Mouse (Mus musculus): ENCODE results near the gene Entpd7. TPM values are rescaled to one million over a fixed set of nuclear protein-coding genes. Genes with fewer than 3 reads are reported as not detected.

Entpd7 gene
- polyA plus RNA-seq, 2 experiments, result 9.3 to 13.2 TPM

DNA sequence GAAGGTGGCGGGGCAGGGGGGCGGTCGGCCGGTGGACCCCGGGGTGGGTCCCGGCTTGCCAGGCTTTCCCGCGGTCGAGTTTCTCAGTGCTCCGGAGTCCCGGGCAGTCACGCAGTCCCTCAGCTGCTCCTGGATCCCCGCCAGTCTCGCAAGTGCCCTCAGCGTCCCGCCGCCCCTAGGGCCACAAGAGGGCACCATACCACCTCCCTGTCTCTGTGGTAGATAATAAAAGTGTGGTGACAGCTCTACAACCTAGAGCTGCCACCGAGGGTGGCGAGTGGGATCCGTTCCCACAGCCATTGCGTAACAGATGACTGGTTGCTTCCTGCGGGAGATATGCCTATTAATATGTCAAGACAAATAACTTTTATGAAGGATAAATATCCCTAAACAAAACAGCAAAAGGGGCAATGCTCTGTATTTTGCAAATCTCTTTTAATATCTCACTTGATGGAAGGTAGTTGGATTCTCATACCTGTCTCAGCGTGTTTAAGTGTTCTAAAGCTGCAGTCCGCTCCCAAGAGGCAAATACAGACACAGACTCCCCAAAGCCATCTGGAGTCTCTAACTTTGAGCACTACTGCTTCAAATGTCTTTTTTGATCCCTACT is 63.9 kb downstream of the Entpd7 start:
- Histone ChIP-seq H3K27ac (replicated peaks; ENCODE audit: low read depth, low read length) (peak overlapping the region; percentile 94), H3K4me1 (ENCODE audit: control insufficient read depth, insufficient read depth, low read length) (0 out of 2 replicates have a peak, but pooled peaks cover 3% of the 10 kb centered on the region), H3K9ac (ENCODE audit: low read depth, low read length, severe bottlenecking) (peak overlapping the region; percentile 79), H3K27me3 (ENCODE audit: control insufficient read depth, insufficient read depth, low read length) (no peaks in the 10 kb centered on the region), H3K36me3 (ENCODE audit: control insufficient read depth, insufficient read depth, low read length) (peaks cover 17% of the 10 kb centered on the region), H3K9me3 (ENCODE audit: control insufficient read depth, low read length) (no peaks in the 10 kb centered on the region), H3K4me3 (replicated peaks; ENCODE audit: low read length) (peak overlapping the region; percentile 73), H3K4me2 (replicated peaks; ENCODE audit: low read depth, low read length, severe bottlenecking) (peak overlapping the region; percentile 55)
- DNase-seq (ENCODE audit: low spot score), result peak; percentile 75
- ATAC-seq (ENCODE audit: low FRiP score, low read depth), result peak; percentile 82
- no peak for TF ChIP-seq POLR2A (IDR thresholded peaks at IDR 0.05; ENCODE audit: borderline replicate concordance, extremely low read depth, insufficient read depth, insufficient read length)
- WGBS, result 2% methylated on average over 18 of the region's 24 CpGs

DNA sequence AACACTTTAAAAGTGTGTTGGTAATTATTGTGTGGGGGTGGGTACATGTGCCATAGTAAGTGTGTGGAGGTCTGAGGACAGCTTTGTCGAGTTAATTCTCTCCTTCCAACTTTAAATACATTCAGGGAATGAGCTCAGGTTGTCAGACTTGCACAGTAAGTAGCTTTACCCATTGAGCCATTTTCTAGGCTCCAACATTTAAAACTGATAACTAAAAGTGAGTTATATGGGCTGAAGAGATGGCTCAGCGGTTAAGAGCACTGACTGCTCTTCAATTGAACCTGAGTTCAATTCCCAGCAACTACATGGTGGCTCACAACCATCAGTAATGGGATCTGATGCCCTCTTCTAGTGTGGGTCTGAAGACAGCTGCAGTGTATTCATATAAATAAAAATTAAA is 64.8 kb downstream of the Entpd7 start:
- no peak for DNase-seq (ENCODE audit: low spot score)
- Histone ChIP-seq H3K27me3 (ENCODE audit: control insufficient read depth, insufficient read depth, low read length) (no peaks in the 10 kb centered on the region), H3K4me3 (replicated peaks; ENCODE audit: low read length) (no peak overlapping the region), H3K4me1 (ENCODE audit: control insufficient read depth, insufficient read depth, low read length) (0 out of 2 replicates have a peak, but pooled peaks cover 3% of the 10 kb centered on the region), H3K9me3 (ENCODE audit: control insufficient read depth, low read length) (no peaks in the 10 kb centered on the region), H3K36me3 (ENCODE audit: control insufficient read depth, insufficient read depth, low read length) (peaks cover 8% of the 10 kb centered on the region), H3K9ac (ENCODE audit: low read depth, low read length, severe bottlenecking) (no peak overlapping the region), H3K27ac (replicated peaks; ENCODE audit: low read depth, low read length) (no peak overlapping the region), H3K4me2 (replicated peaks; ENCODE audit: low read depth, low read length, severe bottlenecking) (no peak overlapping the region)
- WGBS, result 80% methylated on average over 2 of the region's 2 CpGs
- ATAC-seq (ENCODE audit: low FRiP score, low read depth), result no peak
- TF ChIP-seq POLR2A (IDR thresholded peaks at IDR 0.05; ENCODE audit: borderline replicate concordance, extremely low read depth, insufficient read depth, insufficient read length), result no peak

DNA sequence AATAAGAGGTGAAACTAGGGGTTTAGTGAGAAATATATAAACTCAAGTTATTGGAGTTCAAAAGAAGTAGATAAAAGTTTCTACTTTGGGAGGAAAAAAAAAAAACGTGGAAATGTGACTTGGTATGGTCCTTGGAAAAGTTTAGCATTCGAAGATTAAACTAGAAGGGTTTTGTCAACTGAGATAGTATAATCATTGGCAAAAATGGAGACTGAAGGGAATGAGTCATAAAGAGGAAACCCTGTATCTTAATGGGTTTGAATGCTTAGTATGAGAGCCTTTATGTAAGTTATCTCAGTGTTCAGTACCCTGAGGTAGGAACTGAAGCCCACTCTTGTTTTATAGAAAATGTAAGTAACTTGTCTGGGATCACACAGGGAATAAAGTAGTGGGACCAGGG is 65.4 kb downstream of the Entpd7 start:
- Histone ChIP-seq H3K27ac (replicated peaks; ENCODE audit: low read depth, low read length) (no peak overlapping the region), H3K36me3 (ENCODE audit: control insufficient read depth, insufficient read depth, low read length) (peaks cover 5% of the 10 kb centered on the region), H3K9ac (ENCODE audit: low read depth, low read length, severe bottlenecking) (no peak overlapping the region), H3K27me3 (ENCODE audit: control insufficient read depth, insufficient read depth, low read length) (no peaks in the 10 kb centered on the region), H3K4me1 (ENCODE audit: control insufficient read depth, insufficient read depth, low read length) (0 out of 2 replicates have a peak, but pooled peaks cover 3% of the 10 kb centered on the region), H3K4me3 (replicated peaks; ENCODE audit: low read length) (no peak overlapping the region), H3K9me3 (ENCODE audit: control insufficient read depth, low read length) (no peaks in the 10 kb centered on the region), H3K4me2 (replicated peaks; ENCODE audit: low read depth, low read length, severe bottlenecking) (no peak overlapping the region)
- WGBS, result 69% methylated on average over 2 of the region's 2 CpGs
- TF ChIP-seq POLR2A (IDR thresholded peaks at IDR 0.05; ENCODE audit: borderline replicate concordance, extremely low read depth, insufficient read depth, insufficient read length), result no peak
- ATAC-seq (ENCODE audit: low FRiP score, low read depth), result no peak
- DNase-seq (ENCODE audit: low spot score), result no peak

DNA sequence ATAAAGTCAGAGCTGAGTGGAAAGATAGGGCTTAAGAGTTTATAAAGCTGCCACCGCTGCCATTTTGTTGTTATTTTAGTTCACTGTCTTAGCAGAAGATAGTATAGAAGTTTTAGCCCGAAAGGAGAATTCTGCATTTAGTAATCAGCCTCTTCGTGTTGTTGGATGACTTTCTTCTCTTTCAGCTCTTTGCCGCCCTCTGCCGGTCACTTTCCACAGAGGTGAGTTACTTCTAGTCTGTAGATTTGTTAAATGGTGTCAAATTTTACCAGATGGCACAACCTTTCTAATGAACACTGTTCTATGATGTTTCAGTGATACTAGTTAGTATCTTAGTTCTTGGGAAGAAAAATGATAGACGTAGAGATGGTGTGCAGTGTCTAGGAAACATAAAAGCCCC is 71.0 kb downstream of the Entpd7 start:
- ATAC-seq (ENCODE audit: low FRiP score, low read depth), result no peak
- no peak for TF ChIP-seq POLR2A (IDR thresholded peaks at IDR 0.05; ENCODE audit: borderline replicate concordance, extremely low read depth, insufficient read depth, insufficient read length)
- H3K4me2 ChIP-seq (replicated peaks; ENCODE audit: low read depth, low read length, severe bottlenecking), result no peak overlapping the region
- H3K4me3 ChIP-seq (replicated peaks; ENCODE audit: low read length), result no peak overlapping the region
- H3K27ac ChIP-seq (replicated peaks; ENCODE audit: low read depth, low read length), result no peak overlapping the region
- WGBS, result 23% methylated on average over 6 of the region's 6 CpGs
- H3K9me3 ChIP-seq (ENCODE audit: control insufficient read depth, low read length), result no peaks in the 10 kb centered on the region
- H3K4me1 ChIP-seq (ENCODE audit: control insufficient read depth, insufficient read depth, low read length), result no peaks in the 10 kb centered on the region
- no peaks in the 10 kb centered on the region for H3K27me3 ChIP-seq (ENCODE audit: control insufficient read depth, insufficient read depth, low read length)
- no peak overlapping the region for H3K9ac ChIP-seq (ENCODE audit: low read depth, low read length, severe bottlenecking)
- H3K36me3 ChIP-seq (ENCODE audit: control insufficient read depth, insufficient read depth, low read length), result no peaks in the 10 kb centered on the region; the same call in 1 of the 2 replicates
- DNase-seq (ENCODE audit: low spot score), result peak; percentile 64

DNA sequence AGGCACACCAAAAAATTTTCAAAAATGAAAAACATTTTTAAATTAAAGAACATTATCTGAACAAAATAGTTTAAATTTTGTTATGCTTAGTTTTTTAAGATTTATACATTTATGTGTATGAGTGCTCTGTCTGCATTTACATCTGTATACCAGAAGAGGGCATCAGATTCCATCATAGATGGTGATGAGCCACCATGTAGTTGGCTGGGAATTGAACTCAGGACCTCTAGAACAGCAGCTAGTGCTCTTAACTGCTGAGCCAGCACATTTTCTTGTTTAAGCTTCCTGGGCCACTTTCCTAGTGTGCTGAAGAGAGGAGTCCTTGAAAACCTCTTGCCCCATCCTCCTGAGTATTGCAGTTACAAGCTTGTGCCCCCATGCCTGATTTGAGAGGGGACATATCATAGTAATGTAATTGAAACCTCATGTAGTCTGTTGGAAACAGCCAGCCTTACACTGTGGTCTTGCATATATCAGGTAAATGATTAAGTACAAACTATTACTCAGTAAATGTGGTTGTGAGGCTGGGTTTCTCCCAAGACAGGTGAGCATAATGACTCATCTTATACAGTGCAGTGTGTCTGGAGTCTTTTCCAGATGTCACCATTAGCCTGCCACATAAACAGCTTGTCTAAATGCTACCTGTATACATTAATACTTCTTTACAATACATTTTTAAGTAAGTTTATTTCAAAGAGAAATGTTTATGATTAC is 72.2 kb downstream of the Entpd7 start:
- DNase-seq (ENCODE audit: low spot score) (no peak), ATAC-seq (ENCODE audit: low FRiP score, low read depth) (no peak)
- Histone ChIP-seq H3K27me3 (ENCODE audit: control insufficient read depth, insufficient read depth, low read length) (no peaks in the 10 kb centered on the region), H3K36me3 (ENCODE audit: control insufficient read depth, insufficient read depth, low read length) (no peaks in the 10 kb centered on the region; the same call in 1 of the 2 replicates), H3K27ac (replicated peaks; ENCODE audit: low read depth, low read length) (no peak overlapping the region), H3K4me1 (ENCODE audit: control insufficient read depth, insufficient read depth, low read length) (no peaks in the 10 kb centered on the region), H3K4me2 (replicated peaks; ENCODE audit: low read depth, low read length, severe bottlenecking) (no peak overlapping the region), H3K4me3 (replicated peaks; ENCODE audit: low read length) (no peak overlapping the region), H3K9me3 (ENCODE audit: control insufficient read depth, low read length) (no peaks in the 10 kb centered on the region), H3K9ac (ENCODE audit: low read depth, low read length, severe bottlenecking) (no peak overlapping the region)
- no peak for TF ChIP-seq POLR2A (IDR thresholded peaks at IDR 0.05; ENCODE audit: borderline replicate concordance, extremely low read depth, insufficient read depth, insufficient read length)

All from limb, embryonic 14.5 days (tissue).